Mouse (Mus musculus) ES-Bruce4 (cell line): ENCODE measurements around the gene Abhd15. TPM values are rescaled to one million over a fixed set of nuclear protein-coding genes. Genes with fewer than 3 reads are reported as not detected.

Experiments
- H3K27ac ChIP-seq: 2 replicates; pipeline ENCODE4 v1.5.1; 2012; ENCODE audit warnings: low read length, inconsistent platforms; ENCODE audit not compliant: insufficient read depth
- H3K27me3 ChIP-seq: 2 replicates; pipeline ENCODE4 v1.6.1; 2012; ENCODE audit warnings: mild to moderate bottlenecking, low read length, inconsistent platforms; ENCODE audit not compliant: control insufficient read depth, poor library complexity, insufficient read depth, severe bottlenecking
- H3K36me3 ChIP-seq: 2 replicates; pipeline ENCODE4 v1.6.1; 2012; ENCODE audit warnings: inconsistent platforms, mild to moderate bottlenecking, low read length, moderate library complexity; ENCODE audit not compliant: control insufficient read depth, poor library complexity, insufficient read depth, severe bottlenecking
- H3K4me1 ChIP-seq: one replicate; pipeline ENCODE4 v1.8.1; 2011; ENCODE audit warnings: low read length; ENCODE audit not compliant: control insufficient read depth, insufficient read depth
- H3K4me3 ChIP-seq: 2 replicates; pipeline ENCODE4 v1.5.1; 2011; ENCODE audit warnings: low read depth, mild to moderate bottlenecking, low read length
- H3K9ac ChIP-seq: 2 replicates; pipeline ENCODE4 v1.6.1; 2012; ENCODE audit warnings: low read depth, mild to moderate bottlenecking, inconsistent platforms; ENCODE audit not compliant: poor library complexity, severe bottlenecking
- H3K9me3 ChIP-seq: replicated peaks from 2 replicates; pipeline ENCODE4 v1.6.1; 2012; ENCODE audit warnings: mild to moderate bottlenecking, low read length, inconsistent platforms; ENCODE audit not compliant: control insufficient read depth, poor library complexity, insufficient read depth, severe bottlenecking
- CTCF ChIP-seq: IDR thresholded peaks from one replicate; pipeline ENCODE4 v1.8.1; 2011; ENCODE audit warnings: low read depth, low read length
- EP300 ChIP-seq: IDR thresholded peaks from 2 replicates; pipeline ENCODE4 v1.6.1; 2011; ENCODE audit warnings: low read depth, low read length; ENCODE audit not compliant: insufficient read depth
- POLR2A ChIP-seq: IDR thresholded peaks from one replicate; pipeline ENCODE4 v1.8.1; 2011; ENCODE audit warnings: low read length; ENCODE audit not compliant: insufficient read depth
- polyA plus RNA-seq: library from polyadenylated mRNA; stranded (reverse); fragments of >200 nt; gene quantifications from 2 replicates; pipeline ENCODE4 v1.2.4, GENCODE M21; 2011; ENCODE audit warnings: low read depth; ENCODE audit not compliant: missing spikeins, insufficient read depth, insufficient read length

Abhd15 gene
- polyA plus RNA-seq, 1 experiment = not detected

- Histone ChIP-seq H3K4me3 (no peak overlapping the region), H3K9me3 (no peaks in the 10 kb centered on the region), H3K4me1 (no peaks in the 10 kb centered on the region), H3K9ac (no peak overlapping the region), H3K27ac (no peak overlapping the region), H3K27me3 (no peaks in the 10 kb centered on the region), H3K36me3 (no peaks in the 10 kb centered on the region; the same call in 1 of the 2 replicates)
- TF ChIP-seq POLR2A (no peak), CTCF (no peak), EP300 (no peak)
Measured at GRCm38 (mm10) chr11:77529644-77530043, 14.7 kb downstream of the Abhd15 start.

- H3K4me1 ChIP-seq = no peaks in the 10 kb centered on the region
- no peak overlapping the region for H3K27ac ChIP-seq
- TF ChIP-seq EP300 (no peak), CTCF (no peak), POLR2A (no peak)
- no peaks in the 10 kb centered on the region for H3K9me3 ChIP-seq
- H3K4me3 ChIP-seq = no peak overlapping the region
- H3K36me3 ChIP-seq = no peaks in the 10 kb centered on the region; the same call in 1 of the 2 replicates
- no peaks in the 10 kb centered on the region for H3K27me3 ChIP-seq
- no peak overlapping the region for H3K9ac ChIP-seq
Measured at GRCm38 (mm10) chr11:77530862-77531261, 15.9 kb downstream of the Abhd15 start.

DNA sequence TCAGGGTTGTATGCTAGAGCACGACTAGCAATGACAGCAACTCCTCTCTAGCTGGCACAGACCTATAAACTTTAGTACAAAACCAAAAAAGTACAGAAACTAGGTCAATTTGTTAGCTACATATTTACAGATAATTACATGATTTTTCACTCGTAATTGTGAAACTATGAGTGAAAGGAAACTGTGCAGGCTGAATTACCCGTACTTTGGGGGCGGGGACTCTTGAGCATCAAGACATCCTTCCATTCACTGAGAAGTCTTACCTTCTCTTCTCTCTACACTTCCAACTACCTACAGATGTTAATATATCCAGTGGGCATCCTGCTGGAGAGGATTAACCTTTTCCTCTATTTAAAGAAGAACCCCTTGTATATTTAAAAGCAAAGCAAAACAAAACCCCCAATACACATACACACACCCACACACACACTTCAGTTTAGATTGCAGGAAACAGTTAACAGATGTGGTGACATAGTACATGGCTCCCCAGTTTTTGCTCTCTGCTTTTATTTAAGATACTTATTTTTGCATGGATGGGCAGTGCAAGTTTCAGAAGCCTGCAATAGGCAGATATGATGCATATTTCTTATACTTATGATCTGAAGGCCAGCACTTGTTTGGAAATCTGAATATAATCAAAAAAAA lies 17.4 kb downstream of the Abhd15 start:
- Histone ChIP-seq H3K4me1 (no peaks in the 10 kb centered on the region), H3K27ac (no peak overlapping the region), H3K27me3 (no peaks in the 10 kb centered on the region), H3K9ac (no peak overlapping the region), H3K4me3 (no peak overlapping the region), H3K36me3 (peaks cover 5% of the 10 kb centered on the region), H3K9me3 (no peaks in the 10 kb centered on the region)
- no peak for TF ChIP-seq CTCF
- TF ChIP-seq POLR2A = no peak
- TF ChIP-seq EP300 = no peak

DNA sequence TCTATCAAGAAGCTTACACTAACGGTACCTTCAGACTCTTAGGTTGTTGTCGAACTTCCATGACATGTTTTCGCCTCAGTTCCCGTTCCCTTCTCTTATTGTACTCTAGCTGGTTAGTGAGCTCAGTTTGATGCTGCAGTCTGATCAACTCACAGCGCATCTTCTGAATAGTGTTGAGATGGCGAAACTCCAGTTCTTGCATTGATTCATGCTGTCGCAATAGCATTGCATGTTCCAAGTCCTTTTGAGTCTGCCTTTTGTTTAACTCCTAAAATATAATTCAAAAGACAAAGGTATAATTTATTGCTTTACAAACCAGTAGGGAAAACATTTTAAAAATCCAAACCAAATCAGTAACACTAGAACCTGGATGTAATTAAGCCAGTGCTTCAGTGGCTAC lies 30.3 kb downstream of the Abhd15 start:
- Histone ChIP-seq H3K9me3 (no peaks in the 10 kb centered on the region), H3K36me3 (peaks cover 50% of the 10 kb centered on the region), H3K27me3 (no peaks in the 10 kb centered on the region), H3K27ac (no peak overlapping the region), H3K4me1 (no peaks in the 10 kb centered on the region), H3K9ac (no peak overlapping the region), H3K4me3 (no peak overlapping the region)
- TF ChIP-seq POLR2A (no peak), CTCF (no peak), EP300 (no peak)

- no peak overlapping the region for H3K9ac ChIP-seq
Measured at GRCm38 (mm10) chr11:77585201-77585600, 70.3 kb downstream of the Abhd15 start.

More at GRCm38 (mm10) chr11:77585201-77585600, 70.3 kb downstream of the Abhd15 start:
- H3K4me1 ChIP-seq = no peaks in the 10 kb centered on the region
- H3K9me3 ChIP-seq = no peaks in the 10 kb centered on the region
- no peak overlapping the region for H3K4me3 ChIP-seq
- no peaks in the 10 kb centered on the region for H3K27me3 ChIP-seq
- no peak overlapping the region for H3K27ac ChIP-seq
- no peak for TF ChIP-seq POLR2A
- no peak for TF ChIP-seq CTCF
- no peak for TF ChIP-seq EP300
- peaks cover 29% of the 10 kb centered on the region for H3K36me3 ChIP-seq

Other genes with a start within 250 kb of the Abhd15 start
- 1.8 and 2.1 TPM in 2 replicates for gene Coro6, start 52.7 kb upstream of the Abhd15 start, polyA plus RNA-seq
- 3.6 and 4.0 TPM in 2 replicates for gene Ankrd13b, start 25.4 kb upstream of the Abhd15 start, polyA plus RNA-seq
- gene Git1, start 21.6 kb upstream of the Abhd15 start, polyA plus RNA-seq = 56.5 and 63.6 TPM in 2 replicates
- gene Trp53i13, start 859 bp downstream of the Abhd15 start, polyA plus RNA-seq = 8.2 and 11.3 TPM in 2 replicates
- gene Gm10392, start 4.1 kb downstream of the Abhd15 start, polyA plus RNA-seq = not detected in 2 replicates
- gene Taok1, start 92.7 kb downstream of the Abhd15 start, polyA plus RNA-seq = 48.1 and 50.5 TPM in 2 replicates
- gene Nufip2, start 171.0 kb downstream of the Abhd15 start, polyA plus RNA-seq = 133 and 139 TPM in 2 replicates
- gene Cryba1, start 210.2 kb downstream of the Abhd15 start, polyA plus RNA-seq = not detected in 2 replicates
- 59.6 and 62.7 TPM in 2 replicates for gene Myo18a, start 248.1 kb downstream of the Abhd15 start, polyA plus RNA-seq